Mouse (Mus musculus): Measurements from ENCODE around the gene Rcbtb1. TPM values are rescaled to one million over a fixed set of nuclear protein-coding genes. Genes with fewer than 3 reads are reported as not detected.
"Not testable (repeated sequence)": the region's sequence is repeated elsewhere in the genome, so short reads cannot be mapped to it uniquely, and the experiment has no call there.

Rcbtb1 gene
- total RNA-seq, 1 experiment from 2014 or later = 35.3 TPM

GRCm38 (mm10) chr14:59255861-59256260, 54.9 kb downstream of the Rcbtb1 start:
- ATAC-seq (replicated peaks; ENCODE audit: insufficient number of reproducible peaks, low FRiP score, low TSS enrichment, poor library complexity, severe bottlenecking) = not testable (repeated sequence)

GRCm38 (mm10) chr14:59260056-59260455, 59.0 kb downstream of the Rcbtb1 start, which contains the start of gene Gm6904:
Gm6904 (minus strand) TSS chr14:59260216.
- ATAC-seq (replicated peaks; ENCODE audit: insufficient number of reproducible peaks, low FRiP score, low TSS enrichment, poor library complexity, severe bottlenecking) = peak; percentile 93

GRCm38 (mm10) chr14:59274961-59275360, 74.0 kb downstream of the Rcbtb1 start:
- not testable (repeated sequence) for ATAC-seq (replicated peaks; ENCODE audit: insufficient number of reproducible peaks, low FRiP score, low TSS enrichment, poor library complexity, severe bottlenecking)

Other genes starting within 250 kb of the Rcbtb1 start
- not detected in 3 replicates for gene 1700129C05Rik, start 58.3 kb upstream of the Rcbtb1 start, total RNA-seq (2017)
- not detected in 3 replicates for gene Gm5142, start 22.5 kb upstream of the Rcbtb1 start, total RNA-seq (2017)
- gene Gm6904, start 59.0 kb downstream of the Rcbtb1 start, total RNA-seq (2017) = 2.9 to 8.8 TPM (median 3.2 TPM) in 3 replicates
- 27.5 to 39.3 TPM (median 31.4 TPM) in 3 replicates for gene Phf11a, start 96.3 kb downstream of the Rcbtb1 start, total RNA-seq (2017)
- 104 to 128 TPM (median 110 TPM) in 3 replicates for gene Phf11b, start 140.1 kb downstream of the Rcbtb1 start, total RNA-seq (2017)
- 22.6 to 35.8 TPM (median 26.2 TPM) in 3 replicates for gene Phf11d, start 164.3 kb downstream of the Rcbtb1 start, total RNA-seq (2017)
- 2.9 to 6.6 TPM (median 6.6 TPM) in 3 replicates for gene Phf11c, start 194.2 kb downstream of the Rcbtb1 start, total RNA-seq (2017)
- 42.6 to 56.7 TPM (median 54.3 TPM) in 3 replicates for gene Setdb2, start 239.7 kb downstream of the Rcbtb1 start, total RNA-seq (2017)
- gene Cab39l, start 239.8 kb downstream of the Rcbtb1 start, total RNA-seq (2017) = 13.2 to 39.5 TPM (median 26.0 TPM) in 3 replicates